Mouse (Mus musculus): ENCODE measurements around the gene Snx4. TPM values are rescaled to one million over a fixed set of nuclear protein-coding genes. Genes with fewer than 3 reads are reported as not detected.

Snx4 gene
- polyA plus RNA-seq, 1 experiment from 2014 or later, result 89.3 TPM

- 46% methylated on average over 12 of the region's 12 CpGs for WGBS
- Histone ChIP-seq H3K4me2 (ENCODE audit: low read depth, low read length) (no peak overlapping the region), H3K4me3 (ENCODE audit: low read length) (no peak overlapping the region), H3K9me3 (ENCODE audit: control insufficient read depth, low read length) (no peaks in the 10 kb centered on the region), H3K27me3 (replicated peaks; ENCODE audit: control insufficient read depth, insufficient read depth, low read length) (no peaks in the 10 kb centered on the region), H3K36me3 (ENCODE audit: control insufficient read depth, insufficient read depth, low read length) (no peaks in the 10 kb centered on the region), H3K4me1 (ENCODE audit: control insufficient read depth, insufficient read depth, low read length) (0 out of 2 replicates have a peak, but pooled peaks cover 2% of the 10 kb centered on the region), H3K9ac (ENCODE audit: low read depth, low read length) (no peak overlapping the region), H3K27ac (ENCODE audit: low read length) (no peak overlapping the region; the same call in 1 of the 2 replicates)
- peak; percentile 89 for ATAC-seq
Observed at GRCm38 (mm10) chr16:33325704-33326455, 74.6 kb downstream of the Snx4 start.

GRCm38 (mm10) chr16:33326589-33326988 lies 75.3 kb downstream of the Snx4 start:
- ATAC-seq, result peak; percentile 26; the same call in 1 of the 2 replicates
- no peaks in the 10 kb centered on the region for H3K9me3 ChIP-seq (ENCODE audit: control insufficient read depth, low read length)
- H3K4me3 ChIP-seq (ENCODE audit: low read length), result no peak overlapping the region
- H3K27ac ChIP-seq (ENCODE audit: low read length), result no peak overlapping the region; the same call in 1 of the 2 replicates
- H3K36me3 ChIP-seq (ENCODE audit: control insufficient read depth, insufficient read depth, low read length), result no peaks in the 10 kb centered on the region
- H3K27me3 ChIP-seq (replicated peaks; ENCODE audit: control insufficient read depth, insufficient read depth, low read length), result no peaks in the 10 kb centered on the region
- H3K4me1 ChIP-seq (ENCODE audit: control insufficient read depth, insufficient read depth, low read length), result 0 out of 2 replicates have a peak, but pooled peaks cover 2% of the 10 kb centered on the region
- WGBS, result 61% methylated on average over 9 of the region's 9 CpGs
- no peak overlapping the region for H3K9ac ChIP-seq (ENCODE audit: low read depth, low read length)
- H3K4me2 ChIP-seq (ENCODE audit: low read depth, low read length), result no peak overlapping the region

- no peak for ATAC-seq
- no peaks in the 10 kb centered on the region for H3K9me3 ChIP-seq (ENCODE audit: control insufficient read depth, low read length)
- no peaks in the 10 kb centered on the region for H3K27me3 ChIP-seq (replicated peaks; ENCODE audit: control insufficient read depth, insufficient read depth, low read length)
- H3K4me1 ChIP-seq (ENCODE audit: control insufficient read depth, insufficient read depth, low read length), result 0 out of 2 replicates have a peak, but pooled peaks cover 2% of the 10 kb centered on the region
- H3K27ac ChIP-seq (ENCODE audit: low read length), result no peak overlapping the region
- no peak overlapping the region for H3K4me3 ChIP-seq (ENCODE audit: low read length)
- H3K4me2 ChIP-seq (ENCODE audit: low read depth, low read length), result no peak overlapping the region
- 78% methylated on average over 9 of the region's 9 CpGs for WGBS
- no peak overlapping the region for H3K9ac ChIP-seq (ENCODE audit: low read depth, low read length)
- H3K36me3 ChIP-seq (ENCODE audit: control insufficient read depth, insufficient read depth, low read length), result no peaks in the 10 kb centered on the region
Observed at GRCm38 (mm10) chr16:33327101-33327500, 75.9 kb downstream of the Snx4 start.

- Histone ChIP-seq H3K9ac (ENCODE audit: low read depth, low read length) (no peak overlapping the region), H3K4me1 (ENCODE audit: control insufficient read depth, insufficient read depth, low read length) (no peaks in the 10 kb centered on the region), H3K4me3 (ENCODE audit: low read length) (no peak overlapping the region), H3K36me3 (ENCODE audit: control insufficient read depth, insufficient read depth, low read length) (no peaks in the 10 kb centered on the region), H3K27me3 (replicated peaks; ENCODE audit: control insufficient read depth, insufficient read depth, low read length) (no peaks in the 10 kb centered on the region), H3K4me2 (ENCODE audit: low read depth, low read length) (no peak overlapping the region), H3K27ac (ENCODE audit: low read length) (no peak overlapping the region), H3K9me3 (ENCODE audit: control insufficient read depth, low read length) (no peaks in the 10 kb centered on the region)
- WGBS, result 69% methylated on average over 14 of the region's 14 CpGs
- ATAC-seq, result no peak
Observed at GRCm38 (mm10) chr16:33333015-33333414, 81.8 kb downstream of the Snx4 start.

- Histone ChIP-seq H3K9ac (ENCODE audit: low read depth, low read length) (no peak overlapping the region), H3K4me1 (ENCODE audit: control insufficient read depth, insufficient read depth, low read length) (no peaks in the 10 kb centered on the region), H3K9me3 (ENCODE audit: control insufficient read depth, low read length) (no peaks in the 10 kb centered on the region), H3K27me3 (replicated peaks; ENCODE audit: control insufficient read depth, insufficient read depth, low read length) (no peaks in the 10 kb centered on the region), H3K4me2 (ENCODE audit: low read depth, low read length) (peak overlapping the region; percentile 14; the same call in 1 of the 2 replicates), H3K36me3 (ENCODE audit: control insufficient read depth, insufficient read depth, low read length) (no peaks in the 10 kb centered on the region), H3K4me3 (ENCODE audit: low read length) (no peak overlapping the region), H3K27ac (ENCODE audit: low read length) (no peak overlapping the region)
- 9% methylated on average over 8 of the region's 8 CpGs for WGBS
- ATAC-seq, result peak; percentile 66; the same call in 1 of the 2 replicates
Observed at GRCm38 (mm10) chr16:33337177-33337576, 85.9 kb downstream of the Snx4 start.

GRCm38 (mm10) chr16:33337681-33338080 lies 86.4 kb downstream of the Snx4 start:
- H3K36me3 ChIP-seq (ENCODE audit: control insufficient read depth, insufficient read depth, low read length), result no peaks in the 10 kb centered on the region
- H3K4me2 ChIP-seq (ENCODE audit: low read depth, low read length), result no peak overlapping the region
- no peak overlapping the region for H3K4me3 ChIP-seq (ENCODE audit: low read length)
- no peak overlapping the region for H3K9ac ChIP-seq (ENCODE audit: low read depth, low read length)
- ATAC-seq, result no peak
- H3K9me3 ChIP-seq (ENCODE audit: control insufficient read depth, low read length), result no peaks in the 10 kb centered on the region
- no peaks in the 10 kb centered on the region for H3K27me3 ChIP-seq (replicated peaks; ENCODE audit: control insufficient read depth, insufficient read depth, low read length)
- 71% methylated on average over 10 of the region's 10 CpGs for WGBS
- no peaks in the 10 kb centered on the region for H3K4me1 ChIP-seq (ENCODE audit: control insufficient read depth, insufficient read depth, low read length)
- H3K27ac ChIP-seq (ENCODE audit: low read length), result no peak overlapping the region

- 42% methylated on average over 4 of the region's 4 CpGs for WGBS
- no peak overlapping the region for H3K9ac ChIP-seq (ENCODE audit: low read depth, low read length)
- no peaks in the 10 kb centered on the region for H3K4me1 ChIP-seq (ENCODE audit: control insufficient read depth, insufficient read depth, low read length)
- no peak for ATAC-seq
- H3K9me3 ChIP-seq (ENCODE audit: control insufficient read depth, low read length), result no peaks in the 10 kb centered on the region
- no peak overlapping the region for H3K4me2 ChIP-seq (ENCODE audit: low read depth, low read length)
- no peaks in the 10 kb centered on the region for H3K27me3 ChIP-seq (replicated peaks; ENCODE audit: control insufficient read depth, insufficient read depth, low read length)
- H3K36me3 ChIP-seq (ENCODE audit: control insufficient read depth, insufficient read depth, low read length), result no peaks in the 10 kb centered on the region
- no peak overlapping the region for H3K4me3 ChIP-seq (ENCODE audit: low read length)
- H3K27ac ChIP-seq (ENCODE audit: low read length), result no peak overlapping the region
Observed at GRCm38 (mm10) chr16:33338492-33338891, 87.2 kb downstream of the Snx4 start.

GRCm38 (mm10) chr16:33339476-33339875 lies 88.2 kb downstream of the Snx4 start:
- Histone ChIP-seq H3K9ac (ENCODE audit: low read depth, low read length) (no peak overlapping the region), H3K9me3 (ENCODE audit: control insufficient read depth, low read length) (no peaks in the 10 kb centered on the region), H3K4me3 (ENCODE audit: low read length) (no peak overlapping the region), H3K27me3 (replicated peaks; ENCODE audit: control insufficient read depth, insufficient read depth, low read length) (no peaks in the 10 kb centered on the region), H3K4me1 (ENCODE audit: control insufficient read depth, insufficient read depth, low read length) (no peaks in the 10 kb centered on the region), H3K27ac (ENCODE audit: low read length) (no peak overlapping the region), H3K36me3 (ENCODE audit: control insufficient read depth, insufficient read depth, low read length) (no peaks in the 10 kb centered on the region), H3K4me2 (ENCODE audit: low read depth, low read length) (no peak overlapping the region)
- 79% methylated on average over 2 of the region's 2 CpGs for WGBS
- ATAC-seq, result no peak

GRCm38 (mm10) chr16:33342356-33342755 lies 91.1 kb downstream of the Snx4 start:
- no peak for ATAC-seq
- Histone ChIP-seq H3K27me3 (replicated peaks; ENCODE audit: control insufficient read depth, insufficient read depth, low read length) (no peaks in the 10 kb centered on the region), H3K36me3 (ENCODE audit: control insufficient read depth, insufficient read depth, low read length) (no peaks in the 10 kb centered on the region), H3K9ac (ENCODE audit: low read depth, low read length) (no peak overlapping the region), H3K9me3 (ENCODE audit: control insufficient read depth, low read length) (no peaks in the 10 kb centered on the region), H3K4me3 (ENCODE audit: low read length) (no peak overlapping the region), H3K4me1 (ENCODE audit: control insufficient read depth, insufficient read depth, low read length) (0 out of 2 replicates have a peak, but pooled peaks cover 8% of the 10 kb centered on the region), H3K4me2 (ENCODE audit: low read depth, low read length) (no peak overlapping the region), H3K27ac (ENCODE audit: low read length) (no peak overlapping the region)
- WGBS, result 42% methylated on average over 1 of the region's 1 CpGs

Data from intestine, embryonic 16.5 days (tissue).